Mouse (Mus musculus) stomach, postnatal 0 days (tissue): ENCODE results near the gene Dlgap1. TPM values are rescaled to one million over a fixed set of nuclear protein-coding genes. Genes with fewer than 3 reads are reported as not detected.

Experiments
- ATAC-seq: fragments of 200-750 bp; cut with Nextera tagmentation; 2 replicates; pipeline ENCODE4 v1.8.0; 2017; ENCODE audit not compliant: low FRiP score, low TSS enrichment
- DNase-seq: peaks from one replicate; pipeline ENCODE4 v3.0.0-alpha.2; 2016; ENCODE audit warnings: low spot score
- H3K27ac ChIP-seq: fragments of 300-500 bp; sonication (generic); replicated peaks from 2 replicates; pipeline ENCODE4 v1.5.1; 2014; ENCODE audit warnings: mild to moderate bottlenecking, control low read depth
- H3K27me3 ChIP-seq: fragments of 300-500 bp; sonication (generic); 2 replicates; pipeline ENCODE4 v1.6.1; 2014; ENCODE audit warnings: low read length; ENCODE audit not compliant: control insufficient read depth, insufficient read depth
- H3K36me3 ChIP-seq: fragments of 300-500 bp; sonication (generic); 2 replicates; pipeline ENCODE4 v1.6.1; 2014; ENCODE audit warnings: low read length, mixed read lengths; ENCODE audit not compliant: control insufficient read depth, insufficient read depth
- H3K4me1 ChIP-seq: fragments of 300-500 bp; sonication (generic); replicated peaks from 2 replicates; pipeline ENCODE4 v1.6.1; 2014; ENCODE audit warnings: antibody characterized with exemption; ENCODE audit not compliant: control insufficient read depth, insufficient read depth
- H3K4me2 ChIP-seq: fragments of 300-500 bp; sonication (generic); replicated peaks from 2 replicates; pipeline ENCODE4 v1.6.1; 2014; ENCODE audit warnings: low read depth, mild to moderate bottlenecking, control low read depth, moderate library complexity
- H3K4me3 ChIP-seq: fragments of 300-500 bp; sonication (generic); 2 replicates; pipeline ENCODE4 v1.5.1; 2014; ENCODE audit warnings: low read depth, low read length, control low read depth
- H3K9ac ChIP-seq: fragments of 300-500 bp; sonication (generic); 2 replicates; pipeline ENCODE4 v1.6.1; 2014; ENCODE audit warnings: mild to moderate bottlenecking, low read length, control low read depth, mixed read lengths
- H3K9me3 ChIP-seq: fragments of 300-500 bp; sonication (generic); 2 replicates; pipeline ENCODE4 v1.6.1; 2016; ENCODE audit warnings: low read length; ENCODE audit not compliant: control insufficient read depth
- CTCF ChIP-seq: IDR thresholded peaks from 2 replicates; pipeline ENCODE4 v1.5.1; 2016; ENCODE audit warnings: antibody characterized with exemption, low read depth, mild to moderate bottlenecking, moderate library complexity
- EP300 ChIP-seq: optimal IDR thresholded peaks from 2 replicates; pipeline ENCODE3; 2016; ENCODE audit warnings: antibody characterized with exemption
- WGBS: fragments of 180-500 bp; shearing (Covaris S2); extraction: QIAGEN DNeasy Blood & Tissue Kit; methylation state at CpG from one replicate; pipeline ENCODE4 v1.1.7; 2014; 5-methylcytosine and 5-hydroxymethylcytosine counted together
- polyA plus RNA-seq: library from polyadenylated mRNA; unstranded; fragments of >200 nt; fragmentation: Nextera tagmentation; extraction: Ambion mirVana; gene quantifications from 2 replicates; pipeline ENCODE4 v1.2.1, GENCODE M21; 2015

Dlgap1 gene
- polyA plus RNA-seq, 1 experiment from 2014 or later: 1.6 TPM

- peak overlapping the region; percentile 59 for H3K4me2 ChIP-seq
Measured at GRCm38 (mm10) chr17:70751161-70751651, 782.3 kb downstream of the Dlgap1 start.

GRCm38 (mm10) chr17:70751676-70752075 is 782.8 kb downstream of the Dlgap1 start:
- peak overlapping the region; percentile 59 for H3K4me2 ChIP-seq
- no peaks in the 10 kb centered on the region for H3K36me3 ChIP-seq
- no peak for ATAC-seq
- no peak for DNase-seq
- peak overlapping the region; percentile 82 for H3K27ac ChIP-seq
- H3K27me3 ChIP-seq: no peaks in the 10 kb centered on the region
- H3K9ac ChIP-seq: peak overlapping the region; percentile 59; the same call in 1 of the 2 replicates
- 52% methylated on average over 6 of the region's 6 CpGs for WGBS
- no peaks in the 10 kb centered on the region for H3K9me3 ChIP-seq
- no peak for TF ChIP-seq CTCF
- no peak for TF ChIP-seq EP300
- H3K4me1 ChIP-seq: no peaks in the 10 kb centered on the region; the same call in 1 of the 2 replicates
- peak overlapping the region; percentile 37 for H3K4me3 ChIP-seq

More at GRCm38 (mm10) chr17:70751161-70751651, 782.3 kb downstream of the Dlgap1 start:
- ATAC-seq: no peak
- no peak for TF ChIP-seq EP300
- no peak for TF ChIP-seq CTCF
- no peaks in the 10 kb centered on the region for H3K36me3 ChIP-seq
- H3K4me3 ChIP-seq: peak overlapping the region; percentile 37
- peak overlapping the region; percentile 82 for H3K27ac ChIP-seq
- no peaks in the 10 kb centered on the region for H3K9me3 ChIP-seq
- DNase-seq: peak; percentile 63
- H3K4me1 ChIP-seq: no peaks in the 10 kb centered on the region; the same call in 1 of the 2 replicates
- no peaks in the 10 kb centered on the region for H3K27me3 ChIP-seq
- H3K9ac ChIP-seq: peak overlapping the region; percentile 59
- WGBS: 6% methylated on average over 19 of the region's 19 CpGs

GRCm38 (mm10) chr17:70753444-70754032 is 784.7 kb downstream of the Dlgap1 start:
- peak overlapping the region; percentile 40; the same call in 1 of the 2 replicates for H3K27ac ChIP-seq
- H3K4me3 ChIP-seq: no peak overlapping the region
- peak; percentile 25 for DNase-seq
- TF ChIP-seq CTCF (no peak), EP300 (peak; percentile 51)
- H3K4me2 ChIP-seq: no peak overlapping the region
- no peaks in the 10 kb centered on the region for H3K27me3 ChIP-seq
- no peaks in the 10 kb centered on the region; the same call in 1 of the 2 replicates for H3K4me1 ChIP-seq
- no peak overlapping the region for H3K9ac ChIP-seq
- H3K36me3 ChIP-seq: no peaks in the 10 kb centered on the region
- no peaks in the 10 kb centered on the region for H3K9me3 ChIP-seq
- peak; percentile 24 for ATAC-seq
- 46% methylated on average over 13 of the region's 13 CpGs for WGBS

GRCm38 (mm10) chr17:70754041-70754440 is 785.2 kb downstream of the Dlgap1 start:
- no peak for ATAC-seq
- no peak for TF ChIP-seq EP300
- no peak for TF ChIP-seq CTCF
- no peak for DNase-seq
- no peak overlapping the region for H3K9ac ChIP-seq
- H3K4me1 ChIP-seq: no peaks in the 10 kb centered on the region; the same call in 1 of the 2 replicates
- no peaks in the 10 kb centered on the region for H3K27me3 ChIP-seq
- 83% methylated on average over 9 of the region's 9 CpGs for WGBS
- H3K27ac ChIP-seq: peak overlapping the region; percentile 40; the same call in 1 of the 2 replicates
- H3K9me3 ChIP-seq: no peaks in the 10 kb centered on the region
- H3K4me2 ChIP-seq: no peak overlapping the region
- no peak overlapping the region for H3K4me3 ChIP-seq
- H3K36me3 ChIP-seq: no peaks in the 10 kb centered on the region

GRCm38 (mm10) chr17:70754638-70755037 is 785.8 kb downstream of the Dlgap1 start:
- Histone ChIP-seq H3K4me2 (no peak overlapping the region), H3K9ac (no peak overlapping the region), H3K4me3 (peak overlapping the region; percentile 38; the same call in 1 of the 2 replicates), H3K9me3 (no peaks in the 10 kb centered on the region), H3K27ac (peak overlapping the region; percentile 82; the same call in 1 of the 2 replicates), H3K27me3 (no peaks in the 10 kb centered on the region), H3K36me3 (no peaks in the 10 kb centered on the region), H3K4me1 (no peaks in the 10 kb centered on the region; the same call in 1 of the 2 replicates)
- TF ChIP-seq EP300 (no peak), CTCF (no peak)
- DNase-seq: no peak
- WGBS: 54% methylated on average over 7 of the region's 7 CpGs
- ATAC-seq: no peak; the same call in 1 of the 2 replicates
